Mouse (Mus musculus) frontal cortex, adult (tissue): ENCODE results near the gene Gm8011.
"Not testable (repeated sequence)": the region's sequence is repeated elsewhere in the genome, so short reads cannot be mapped to it uniquely, and the experiment has no call there.

Experiments
- ATAC-seq: cut with Nextera tagmentation; 2 replicates; pipeline ENCODE4 v1.9.2; 2017; ENCODE audit warnings: mild to moderate bottlenecking, moderate library complexity, mixed read lengths; ENCODE audit not compliant: low TSS enrichment

The Gm8011 gene

GRCm38 (mm10) chr14:42463581-42463980, at the start of gene Gm8011:
Gene Gm8011 (plus strand): TSS chr14:42463881.
- not testable (repeated sequence) for ATAC-seq

GRCm38 (mm10) chr14:42439573-42439972, 24.1 kb upstream of the Gm8011 start, which contains the start of gene Gm8005:
Gene Gm8005 (minus strand): TSS chr14:42439673.
- not testable (repeated sequence) for ATAC-seq

- not testable (repeated sequence) for ATAC-seq
Measured at GRCm38 (mm10) chr14:42502249-42502648, 38.6 kb downstream of the Gm8011 start, which contains the start of gene Gm8020. Gene Gm8020 (minus strand): TSS chr14:42502349.
